Mouse (Mus musculus) adipocyte (in vitro differentiated cells): ENCODE measurements around the gene Gm20509.
"Not testable (repeated sequence)": the region's sequence is repeated elsewhere in the genome, so short reads cannot be mapped to it uniquely, and the experiment has no call there.

Experiments
- DNase-seq: peaks from one replicate; pipeline ENCODE4 v3.0.0-alpha.2; 2016; ENCODE audit warnings: low spot score

Gm20509 gene

DNA sequence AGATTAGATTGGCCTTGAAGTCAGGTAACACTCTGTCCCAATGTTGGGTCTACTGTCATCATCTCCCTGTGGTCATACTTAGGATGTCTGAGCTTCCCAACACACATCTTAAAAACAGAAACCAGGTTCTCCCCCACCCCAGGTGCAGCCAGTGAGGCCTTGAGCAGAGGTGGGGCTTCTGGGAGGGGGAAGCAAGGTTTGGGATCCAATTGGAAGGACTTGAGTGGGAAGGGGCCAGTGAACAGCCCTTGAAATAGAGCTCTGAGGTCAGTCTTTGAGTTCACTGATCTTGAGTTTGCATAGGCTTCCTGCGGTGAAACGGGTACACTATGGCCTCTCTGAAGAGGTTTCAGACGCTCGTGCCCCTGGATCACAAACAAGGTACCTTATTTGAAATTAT, at the start of gene Gm20509:
Gene Gm20509, plus strand, starts transcription at position 290 of the 400 bp plus-strand sequence.
- DNase-seq: no peak

DNA sequence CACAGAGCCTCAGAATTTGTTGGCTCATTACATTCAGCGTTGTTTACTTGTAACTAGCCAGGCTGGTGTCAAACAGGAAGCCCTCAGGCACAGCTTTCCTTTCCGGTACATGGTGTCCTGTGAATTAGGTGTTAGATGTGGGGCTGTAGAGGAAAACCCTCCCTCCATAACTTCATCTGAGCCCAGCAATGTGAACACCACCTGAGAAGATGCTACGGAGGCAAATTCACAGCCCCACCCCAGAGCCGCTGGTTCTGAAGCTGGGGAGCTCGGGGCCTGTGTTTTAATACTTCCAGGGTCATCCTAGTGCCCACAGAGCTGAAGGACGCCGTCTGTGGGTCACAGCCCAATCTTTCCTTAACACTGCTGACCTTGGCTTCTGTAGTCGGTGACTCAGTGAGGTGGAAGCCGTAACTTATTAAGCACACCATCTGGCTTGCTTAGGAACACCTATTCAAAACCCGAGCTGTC, 46.8 kb upstream of the Gm20509 start:
- no peak for DNase-seq

DNA sequence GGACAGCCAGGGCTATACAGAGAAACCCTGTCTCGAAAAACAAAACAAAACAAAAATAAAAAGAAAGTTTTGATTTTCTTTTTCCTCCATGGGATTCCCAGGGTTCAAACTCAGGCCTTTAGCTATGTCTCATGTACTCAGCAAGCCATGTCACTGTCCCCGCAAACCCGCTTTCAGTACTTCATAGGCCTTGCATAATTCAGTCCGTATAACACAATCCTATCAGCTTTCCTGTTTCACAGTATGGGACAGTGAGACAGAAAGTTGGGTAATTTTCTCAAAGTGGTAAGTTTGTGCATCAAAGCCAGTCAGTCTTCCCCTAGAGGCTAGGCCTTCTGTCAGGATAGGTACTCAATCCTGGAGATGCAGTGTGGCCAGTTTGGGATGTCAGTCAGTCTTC, 43.0 kb upstream of the Gm20509 start:
- no peak for DNase-seq

DNA sequence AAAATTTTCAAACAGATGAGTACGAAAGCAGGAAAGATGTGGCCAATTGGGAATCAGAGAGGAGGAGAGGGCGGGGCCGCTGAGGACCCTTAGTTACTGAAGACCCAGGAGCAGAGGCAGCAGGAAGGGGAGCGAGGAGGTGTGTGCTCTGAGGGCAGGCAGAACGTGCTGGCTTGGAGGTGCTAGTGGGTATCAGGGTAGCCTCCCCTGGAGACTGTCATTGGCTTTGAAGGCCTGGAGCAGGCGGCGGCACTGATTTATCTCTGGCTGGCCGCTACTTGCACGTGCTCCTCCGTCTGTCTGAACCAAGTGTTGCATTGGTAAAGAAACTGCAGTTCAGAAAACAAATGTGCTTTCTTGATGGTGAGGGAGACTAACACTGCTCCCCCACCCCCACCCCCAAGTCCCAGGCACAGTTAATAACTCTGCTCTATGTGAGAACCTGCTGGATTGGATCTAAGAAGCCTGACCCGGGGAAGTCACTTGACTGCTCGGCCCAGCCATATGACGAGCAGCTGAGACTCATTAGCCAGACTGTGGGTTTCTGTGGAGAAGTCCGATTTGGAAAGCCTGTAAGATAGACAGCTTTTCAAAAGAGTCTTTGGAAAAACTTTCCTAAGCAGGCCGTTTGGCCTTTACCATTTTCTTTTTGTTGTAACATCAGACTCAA, 38.5 kb upstream of the Gm20509 start:
- DNase-seq: no peak

DNA sequence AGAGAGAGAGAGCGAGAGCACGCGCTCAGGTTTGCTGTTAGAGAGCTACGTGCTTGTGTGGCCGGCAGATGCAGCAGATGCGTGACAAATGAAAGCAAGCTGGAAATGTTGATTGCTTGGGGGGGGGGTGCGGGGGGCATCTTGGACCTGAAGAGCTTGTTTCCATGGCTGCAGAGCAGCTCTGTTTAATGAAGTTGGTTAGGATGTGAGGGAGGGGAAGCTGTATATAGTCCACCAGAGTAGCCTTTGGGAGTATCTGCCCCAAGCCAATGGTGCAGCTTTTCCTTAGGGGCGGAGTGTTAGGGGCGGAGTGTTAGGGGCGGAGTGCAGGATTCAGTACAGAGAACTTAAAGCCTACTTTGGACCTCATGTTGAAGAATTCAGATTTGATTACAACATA, 35.2 kb upstream of the Gm20509 start:
- DNase-seq: no peak

DNA sequence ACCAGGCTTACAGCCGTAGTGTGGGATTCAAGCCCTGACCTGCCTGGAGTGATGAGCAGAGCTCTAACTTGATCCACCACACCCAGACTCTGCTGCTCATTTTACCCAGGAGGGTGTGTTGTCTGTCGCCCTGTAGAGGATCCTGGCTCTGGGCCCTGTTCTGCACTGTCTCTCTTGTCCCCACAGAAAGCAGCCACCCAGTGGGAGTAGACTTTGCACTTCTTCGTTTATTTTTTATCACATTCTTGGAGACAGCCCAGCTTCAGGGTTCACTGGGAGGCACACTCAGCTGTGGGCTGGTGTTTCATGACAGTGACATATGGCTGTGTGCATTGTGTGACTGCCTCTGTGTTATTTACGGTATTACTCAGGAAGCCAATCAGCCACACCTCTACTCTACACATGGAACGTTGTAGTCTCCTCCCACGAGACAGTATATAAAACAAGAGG, 34.0 kb upstream of the Gm20509 start:
- peak; percentile 9 for DNase-seq

DNA sequence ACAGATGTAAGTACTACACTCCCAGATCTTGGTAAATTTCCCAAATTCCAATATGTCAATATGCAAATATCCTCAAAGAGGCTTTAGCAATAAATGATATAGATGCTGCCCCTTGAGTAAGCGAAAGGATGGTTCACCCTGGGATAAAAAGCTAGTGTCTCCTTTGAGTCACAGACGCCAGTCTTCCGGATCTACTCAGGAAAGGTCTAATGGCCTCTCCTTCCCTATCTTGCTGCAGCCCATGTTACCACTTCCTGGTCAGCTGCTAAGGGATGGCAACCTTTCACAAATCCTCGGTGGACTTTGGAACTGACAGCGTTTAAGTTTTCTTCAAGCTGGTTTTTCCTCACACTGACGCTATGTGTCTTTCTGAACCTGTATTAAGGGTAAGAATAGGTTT, 33.6 kb upstream of the Gm20509 start:
- DNase-seq: no peak

DNA sequence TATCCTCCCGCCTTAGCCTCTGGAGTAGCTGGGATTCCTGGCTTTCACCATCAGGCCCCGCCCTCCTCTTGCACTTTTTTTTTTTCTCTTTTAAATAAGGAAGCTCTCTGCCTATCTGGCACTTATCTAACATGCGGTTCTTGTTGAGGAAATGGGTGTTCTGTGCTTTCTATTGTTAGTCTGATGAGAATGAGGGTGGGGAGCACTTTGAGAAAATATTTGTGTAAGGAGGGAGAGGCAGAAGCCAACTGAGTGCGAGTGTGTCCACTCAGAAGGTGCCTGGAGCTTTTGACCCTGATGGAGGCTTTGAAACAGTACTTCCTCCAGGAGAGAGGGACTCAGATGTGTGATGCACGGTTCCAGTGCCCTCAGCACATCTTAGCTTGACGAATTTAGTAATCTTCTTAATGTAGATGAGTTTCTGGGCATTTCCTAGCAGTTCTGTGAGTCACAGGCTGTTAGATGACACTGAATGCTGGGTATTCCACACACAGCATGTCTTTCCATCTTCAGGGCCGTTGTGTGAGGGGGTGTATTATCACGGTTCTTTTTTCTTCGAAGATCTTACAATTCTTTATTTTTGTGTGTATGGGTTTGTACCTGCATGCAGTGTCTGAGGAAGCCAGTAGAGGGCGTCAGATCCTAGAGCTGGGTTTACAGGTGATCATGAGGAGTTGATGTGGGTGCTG, 31.2 kb upstream of the Gm20509 start:
- no peak for DNase-seq

DNA sequence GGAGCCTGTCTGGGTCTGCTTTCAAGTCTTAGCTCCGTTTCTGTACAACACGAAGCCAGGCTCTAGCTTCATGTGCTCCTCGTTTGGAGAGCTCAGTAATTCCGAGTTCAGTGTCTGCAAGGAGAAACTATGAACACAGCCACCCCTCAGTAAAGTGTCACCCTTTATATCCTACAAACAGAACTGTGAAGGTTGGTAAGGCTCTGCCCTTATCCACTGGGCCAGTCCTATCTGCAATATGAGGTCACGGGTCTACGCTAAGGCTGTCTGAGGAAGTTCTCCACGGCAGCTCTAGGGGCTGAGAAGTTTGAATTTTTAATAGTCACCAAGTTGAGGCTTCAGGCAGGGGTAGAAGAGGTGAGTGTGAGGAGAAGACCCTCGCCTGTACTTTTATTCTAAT, 29.8 kb upstream of the Gm20509 start:
- DNase-seq: no peak

DNA sequence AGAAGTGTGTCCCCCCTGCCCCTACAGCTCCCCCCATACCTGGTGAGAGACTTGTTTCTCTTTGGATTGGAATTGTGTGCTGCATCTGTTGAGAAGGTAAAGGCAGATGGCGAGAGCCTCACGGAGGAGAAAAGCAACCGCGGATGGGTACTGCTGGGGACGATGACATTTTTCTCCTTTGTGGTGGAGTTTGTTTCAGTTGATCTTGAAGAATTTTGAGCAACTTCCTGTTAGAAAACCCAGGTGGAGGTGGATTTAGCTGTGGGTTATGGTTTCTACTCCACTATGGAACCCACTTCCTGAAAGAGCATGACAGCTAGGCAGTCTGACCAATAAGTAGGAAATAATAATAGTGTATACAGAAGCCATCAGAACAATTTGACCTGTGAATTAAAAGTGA, 29.1 kb upstream of the Gm20509 start:
- DNase-seq: no peak

DNA sequence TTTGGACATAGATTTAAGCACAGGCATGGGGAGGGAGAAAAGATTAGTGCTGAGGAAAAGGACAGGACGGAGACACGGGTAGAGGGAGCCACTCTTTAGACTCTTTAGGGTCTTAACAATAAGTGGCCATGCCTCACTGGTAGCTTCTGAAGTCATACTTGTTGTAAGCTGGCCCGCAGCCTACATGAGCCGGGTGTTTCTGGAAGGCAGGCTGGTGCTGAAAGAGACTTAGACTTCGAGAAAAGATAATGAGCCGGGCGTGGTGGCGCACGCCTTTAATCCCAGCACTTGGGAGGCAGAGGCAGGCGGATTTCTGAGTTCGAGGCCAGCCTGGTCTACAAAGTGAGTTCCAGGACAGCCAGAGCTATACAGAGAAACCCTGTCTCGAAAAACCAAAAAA, 22.9 kb upstream of the Gm20509 start:
- not testable (repeated sequence) for DNase-seq

DNA sequence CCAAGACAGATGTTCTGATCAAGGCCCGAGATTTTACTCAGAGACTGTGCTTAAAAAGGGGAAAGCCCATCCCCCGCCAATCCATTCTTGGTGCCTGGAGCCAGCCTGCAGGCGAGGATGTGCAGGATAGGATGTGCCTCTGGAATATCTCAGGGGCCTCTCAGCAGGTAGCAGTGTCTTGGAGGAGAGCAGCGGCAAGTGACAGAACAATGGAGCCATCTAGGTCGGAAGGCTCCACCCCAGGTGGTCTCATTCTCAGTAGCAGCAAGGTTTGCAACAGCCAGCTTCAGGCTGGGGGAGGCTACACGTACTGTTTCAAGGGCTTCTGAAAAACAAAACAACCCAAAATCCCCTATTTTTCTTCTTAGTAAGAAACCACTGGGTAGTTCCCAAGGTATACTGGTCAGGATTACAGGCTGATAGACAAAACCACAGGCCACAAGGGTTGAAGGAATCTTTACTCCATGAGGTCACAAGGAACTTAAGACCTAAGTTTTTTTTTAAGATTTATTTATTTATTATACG, 22.4 kb upstream of the Gm20509 start:
- no peak for DNase-seq

DNA sequence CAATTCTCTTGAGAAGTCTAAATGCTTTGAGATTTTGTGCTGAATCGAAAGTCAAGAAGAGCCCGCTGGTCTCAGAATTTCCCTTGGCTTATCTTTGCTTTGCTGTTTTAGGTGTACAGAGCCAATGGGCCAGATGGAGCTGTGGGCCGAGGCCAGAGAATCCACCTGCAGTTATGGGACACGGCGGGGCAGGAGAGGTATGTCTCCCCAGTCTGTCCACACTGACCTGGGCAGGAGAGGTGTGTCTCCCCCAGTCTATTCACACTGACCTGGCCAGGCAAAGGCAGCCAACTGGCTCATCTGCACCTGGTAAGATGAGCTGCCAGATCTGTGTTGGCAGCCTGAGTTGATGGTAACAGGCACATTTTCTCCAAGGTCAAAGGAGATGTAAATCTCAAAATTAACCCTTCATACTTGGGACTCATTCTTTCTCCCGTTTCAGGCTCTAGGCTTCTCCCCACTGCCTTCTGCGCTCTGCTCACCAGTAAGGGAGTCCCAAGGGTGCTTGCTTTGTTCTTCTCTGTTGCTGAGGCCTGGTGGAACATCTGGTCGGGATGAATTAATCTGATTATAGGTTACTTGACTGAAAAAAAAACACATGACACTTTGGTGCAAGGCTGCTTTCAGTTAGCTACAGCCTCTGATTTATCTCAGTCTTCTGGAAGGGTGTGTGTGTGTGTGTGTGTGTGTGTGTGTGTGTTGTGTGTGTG, 19.8 kb upstream of the Gm20509 start:
- no peak for DNase-seq

DNA sequence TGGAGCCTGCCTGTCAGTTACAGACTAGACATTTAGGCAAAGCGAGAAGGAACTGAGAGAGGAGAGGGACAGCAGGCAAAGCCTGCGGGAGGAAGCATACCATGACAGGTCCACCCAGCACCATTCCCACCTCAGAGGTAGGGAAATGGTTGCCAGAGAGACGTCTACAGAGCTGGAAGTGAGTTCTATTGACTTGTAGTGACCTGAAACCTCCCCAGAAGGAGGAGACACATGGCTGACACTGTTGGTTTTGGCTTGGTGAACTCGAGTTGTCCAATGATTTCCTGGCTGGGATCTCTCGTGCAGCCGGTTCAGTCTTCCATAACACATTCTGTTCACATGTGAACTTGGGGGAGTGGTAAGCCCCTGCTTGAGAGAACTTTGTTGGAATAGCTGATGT, 18.3 kb upstream of the Gm20509 start:
- DNase-seq: no peak

DNA sequence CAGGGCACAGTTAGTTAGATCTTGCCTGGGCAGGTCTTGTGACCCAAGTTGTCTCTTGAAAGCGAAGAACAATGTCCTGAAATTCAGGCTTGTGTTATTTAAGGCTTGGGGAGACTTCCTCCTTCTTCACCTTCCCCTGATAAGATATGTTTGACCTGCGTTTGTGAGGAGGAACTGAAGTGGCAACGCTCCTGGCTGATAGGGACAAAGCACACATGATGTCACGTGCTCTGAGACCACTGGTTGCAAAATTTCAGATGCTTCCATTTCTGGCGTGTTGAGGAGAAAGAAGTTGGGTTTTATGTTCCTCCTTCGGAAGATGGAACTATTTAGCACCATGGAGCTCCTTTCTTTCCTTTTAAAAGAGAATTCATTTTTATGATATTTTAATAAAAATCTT, 16.4 kb upstream of the Gm20509 start:
- no peak for DNase-seq

DNA sequence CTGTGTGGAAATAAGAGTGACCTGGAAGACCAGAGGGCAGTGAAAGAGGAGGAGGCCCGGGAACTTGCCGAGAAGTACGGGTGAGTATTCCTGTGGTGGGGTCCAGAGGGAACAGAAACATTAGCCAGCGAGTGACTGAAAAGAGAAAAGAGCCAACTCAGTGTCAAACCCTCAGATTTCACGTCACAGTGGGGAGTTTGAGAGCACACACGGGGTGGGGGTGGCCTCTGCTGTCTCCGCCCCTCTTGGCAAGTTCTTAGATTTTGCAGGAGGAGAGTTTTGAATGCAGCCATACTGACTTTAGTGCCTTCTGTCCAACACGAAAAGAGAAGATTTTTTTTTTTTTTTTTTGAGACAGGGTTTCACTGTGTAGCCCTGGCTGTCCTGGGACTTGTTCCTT, 15.1 kb upstream of the Gm20509 start:
- DNase-seq: no peak

DNA sequence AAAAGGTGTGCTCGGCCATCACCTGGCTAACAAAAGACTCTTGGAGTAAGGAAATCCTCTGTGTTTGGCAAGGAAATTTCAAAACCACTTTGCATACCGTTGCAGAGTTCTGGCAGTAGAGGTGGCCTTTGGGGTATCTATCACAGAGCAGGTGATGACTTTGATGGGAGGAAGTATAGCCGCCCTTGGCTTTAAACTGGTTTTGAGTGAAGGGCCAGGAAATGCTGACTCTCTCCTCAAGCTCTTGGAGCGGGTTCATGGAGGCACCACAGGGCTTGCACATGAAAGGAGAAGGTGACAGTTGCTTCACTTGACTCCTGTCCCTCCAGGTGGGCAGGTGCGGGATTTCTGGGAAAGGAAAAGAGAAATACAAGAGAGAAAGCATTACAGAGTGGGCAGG, 14.7 kb upstream of the Gm20509 start:
- DNase-seq: no peak

DNA sequence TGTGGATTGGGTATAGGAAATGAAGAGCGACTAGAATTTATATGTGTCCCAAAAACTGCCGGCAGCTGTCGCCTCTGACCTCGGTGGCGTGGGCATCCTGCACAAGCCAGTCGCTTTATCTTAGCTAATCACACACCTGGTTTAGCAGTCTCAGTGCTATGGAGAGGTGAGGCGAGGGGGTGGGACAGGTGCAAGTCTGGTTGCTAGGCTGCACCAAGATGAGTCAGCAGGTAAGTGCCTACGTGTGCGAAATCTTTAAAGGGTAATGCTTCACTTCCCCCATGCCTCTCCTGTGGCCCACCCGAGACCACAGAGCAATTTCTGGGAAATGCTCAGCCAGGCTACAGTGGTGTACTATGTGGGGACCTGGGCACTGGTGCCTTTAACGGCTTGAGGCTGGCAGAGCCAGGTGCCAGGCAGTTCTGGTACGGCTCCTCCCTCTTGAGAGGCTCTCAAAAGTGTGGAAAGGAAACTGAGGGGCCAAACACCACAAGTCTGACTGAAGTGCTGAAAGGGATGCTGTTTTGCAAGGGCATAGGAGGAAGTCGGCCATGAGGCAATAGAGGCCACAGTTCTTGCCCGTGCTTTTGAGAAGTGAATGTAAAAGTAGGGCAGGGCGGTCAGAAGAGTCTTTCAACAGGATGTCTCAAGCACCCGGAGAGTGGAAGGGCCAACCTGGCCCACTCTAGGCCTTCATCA, 12.9 kb upstream of the Gm20509 start:
- no peak for DNase-seq

DNA sequence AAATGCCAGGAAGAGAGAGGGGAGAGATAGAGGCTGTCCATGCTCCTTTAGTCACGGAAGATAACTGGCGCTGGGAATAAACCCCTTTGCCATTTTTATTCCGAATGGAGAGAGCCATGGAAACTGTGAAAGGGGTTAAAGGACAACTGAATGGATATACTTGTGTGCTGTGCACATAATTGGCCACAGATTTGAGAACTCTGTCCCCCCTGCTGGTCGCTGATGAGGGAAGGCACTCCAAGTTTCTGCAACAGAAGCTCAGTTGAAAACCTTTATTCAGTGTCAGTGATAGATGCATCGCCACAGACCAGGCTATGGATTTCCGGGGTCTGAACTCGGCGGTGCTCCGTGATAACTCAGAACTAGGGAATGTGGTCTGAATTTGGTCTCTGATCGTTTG, 12.1 kb upstream of the Gm20509 start:
- no peak for DNase-seq

DNA sequence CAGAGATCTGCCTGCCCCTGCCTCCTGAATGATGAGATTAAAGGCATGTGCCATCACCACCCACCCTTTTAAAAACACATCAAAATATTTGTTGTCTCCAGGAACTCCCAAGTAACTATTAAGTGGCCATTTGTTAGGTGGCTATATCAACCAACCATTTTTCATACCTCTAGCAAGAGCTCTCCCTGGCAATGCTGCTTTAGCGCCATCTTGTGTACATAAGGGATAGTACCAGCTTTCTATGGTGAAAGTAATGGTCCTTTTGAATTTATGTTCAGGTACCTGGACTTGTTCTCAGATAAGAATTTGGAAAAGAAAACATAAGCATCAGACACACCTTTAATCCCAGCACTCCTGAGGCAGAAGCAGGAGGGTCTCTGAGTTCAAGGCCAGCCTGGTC, 10.5 kb upstream of the Gm20509 start:
- peak; percentile 67 for DNase-seq

DNA sequence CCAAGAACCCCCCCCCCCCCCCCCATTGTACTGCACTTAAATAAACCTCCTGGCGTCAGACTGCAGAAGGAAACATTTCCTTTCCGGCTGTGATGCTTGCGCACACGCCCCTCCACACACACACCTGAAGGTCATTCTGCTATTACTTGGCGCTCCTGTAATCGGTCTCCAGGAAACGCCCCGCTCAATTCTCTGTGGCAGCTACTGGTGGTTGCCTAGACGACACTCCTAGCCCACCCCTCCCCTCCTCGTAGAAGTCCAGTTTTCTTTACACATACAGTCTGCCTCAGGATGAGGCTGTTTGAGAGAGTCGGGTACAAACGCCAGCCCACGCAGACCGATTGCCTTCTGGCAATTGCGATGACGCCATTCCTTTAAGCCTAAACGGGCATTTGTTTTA, 7.7 kb upstream of the Gm20509 start:
- no peak for DNase-seq

DNA sequence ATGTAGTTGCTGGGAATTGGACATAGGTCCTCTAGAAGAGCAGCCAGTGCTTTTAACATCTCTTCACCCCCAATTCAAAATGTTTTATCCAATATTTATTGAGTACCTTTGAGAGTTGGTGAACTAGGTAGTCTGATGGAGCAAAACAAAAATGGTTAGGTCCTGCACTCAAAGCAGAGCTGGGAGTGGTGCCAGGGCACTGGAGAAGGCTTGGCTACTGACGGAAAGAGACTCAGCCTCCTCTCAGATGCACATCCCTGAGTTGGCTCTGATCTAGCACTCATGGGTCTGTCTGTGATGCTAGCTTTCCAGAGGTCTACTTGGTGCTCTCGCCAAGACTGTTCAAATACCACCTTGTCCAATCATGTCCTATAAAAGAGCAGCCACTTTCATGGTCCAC, 4.4 kb upstream of the Gm20509 start:
- DNase-seq: no peak
